Comparison of ENCODE assay signal across 8 mouse cellular contexts in the genomic region with DNA sequence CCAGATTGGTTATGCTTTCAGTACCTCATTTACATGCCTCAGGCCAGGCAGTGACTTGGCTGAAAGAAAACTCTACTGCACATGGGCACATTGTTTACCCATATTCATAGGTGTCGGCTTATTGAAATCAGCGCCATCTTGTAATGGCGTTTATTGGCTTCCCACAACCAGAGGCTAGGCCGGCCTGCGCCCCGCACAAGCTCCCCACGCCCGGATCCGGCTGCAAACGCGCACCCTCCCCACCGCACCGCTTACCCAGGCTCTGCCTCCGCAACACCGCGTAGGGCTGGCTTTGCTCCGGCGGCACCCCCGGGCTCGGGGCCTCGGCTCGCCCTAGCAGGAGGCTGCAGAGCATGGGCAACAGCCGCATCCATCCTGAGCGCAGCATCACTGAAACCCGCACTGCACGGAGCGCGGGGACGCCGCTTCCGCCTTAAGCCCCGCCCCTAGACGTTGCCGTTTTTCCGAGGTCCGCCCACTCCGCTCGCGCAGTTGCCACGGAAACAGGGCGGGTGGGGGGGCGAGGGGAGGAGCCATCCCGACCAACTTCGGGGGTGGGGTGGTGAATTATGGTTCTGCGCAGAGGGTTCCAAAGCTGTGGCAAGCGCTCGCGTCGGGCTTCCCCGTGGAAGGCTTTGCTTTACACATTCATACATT. TPM values are rescaled to one million over a fixed set of nuclear protein-coding genes. Genes with fewer than 3 reads are reported as not detected.
A peak's percentile ranks its signal among the peaks of the same experiment; 100 is the strongest.
DNase-seq lines count a peak whose midpoint lies in the region; ATAC-seq and TF ChIP-seq lines count a peak whose summit lies in the region.

No protein-coding gene starts in this region.

- peak; percentile 99 for ATAC-seq in CD4-positive, CD25-positive, alpha-beta regulatory T cell, adult 4 months
- peak; percentile 83 for ATAC-seq in heart, embryonic 15.5 days (replicated peaks; ENCODE audit: insufficient number of reproducible peaks, insufficient read depth, low FRiP score, low read depth)
- peak; percentile 86 for ATAC-seq in liver, embryonic 16.5 days (ENCODE audit: low read depth)
- ATAC-seq in neural tube, embryonic 12.5 days (ENCODE audit: low FRiP score, low read depth) = peak; percentile 93
- peak; percentile 91 for ATAC-seq in stomach, postnatal 0 days (ENCODE audit: low FRiP score, low TSS enrichment)

- no peak for TF ChIP-seq CTCF in stomach, postnatal 0 days (IDR thresholded peaks at IDR 0.05; ENCODE audit: low read depth)

- H3K36me3 ChIP-seq in forebrain, embryonic 10.5 days (replicated peaks) = peaks cover 53% of the 10 kb centered on the region
- no peaks in the 10 kb centered on the region for H3K36me3 ChIP-seq in heart, embryonic 15.5 days
- no peaks in the 10 kb centered on the region for H3K36me3 ChIP-seq in liver, embryonic 16.5 days (ENCODE audit: control insufficient read depth, insufficient read depth)
- H3K36me3 ChIP-seq in neural tube, embryonic 12.5 days = peaks cover 13% of the 10 kb centered on the region
- H3K36me3 ChIP-seq in stomach, postnatal 0 days (ENCODE audit: control insufficient read depth, insufficient read depth, low read length) = peaks cover 3% of the 10 kb centered on the region; the same call in 1 of the 2 replicates

- WGBS in forebrain, embryonic 10.5 days = 1% methylated on average over 50 of the region's 50 CpGs
- WGBS in heart, embryonic 15.5 days = under 1% methylated on average over 49 of the region's 50 CpGs
- WGBS in liver, embryonic 16.5 days (ENCODE audit: insufficient replicate concordance) = under 1% methylated on average over 50 of the region's 50 CpGs
- WGBS in neural tube, embryonic 12.5 days = under 1% methylated on average over 50 of the region's 50 CpGs
- WGBS in stomach, postnatal 0 days = under 1% methylated on average over 50 of the region's 50 CpGs

- DNase-seq in c-Kit-negative CD71-positive TER-119-positive erythroid progenitor cells, embryonic 14.5 days (ENCODE audit: low read depth, low spot score) = peak; percentile 56
- DNase-seq in forebrain, embryonic 10.5 days (ENCODE audit: extremely low spot score, low spot score) = peak; percentile 91
- DNase-seq in kidney, postnatal 25 days = peak; percentile 88 to 91
- DNase-seq in stomach, postnatal 0 days (ENCODE audit: low spot score) = peak; percentile 89

- TF ChIP-seq EP300 in stomach, postnatal 0 days (optimal IDR thresholded peaks at IDR 0.05) = no peak

- no peaks in the 10 kb centered on the region for H3K27me3 ChIP-seq in forebrain, embryonic 10.5 days (ENCODE audit: poor library complexity, severe bottlenecking)
- H3K27me3 ChIP-seq in heart, embryonic 15.5 days = no peaks in the 10 kb centered on the region
- no peaks in the 10 kb centered on the region for H3K27me3 ChIP-seq in liver, embryonic 16.5 days (ENCODE audit: control insufficient read depth, insufficient read depth, low read depth, low read length)
- H3K27me3 ChIP-seq in neural tube, embryonic 12.5 days (replicated peaks) = no peaks in the 10 kb centered on the region
- no peaks in the 10 kb centered on the region for H3K27me3 ChIP-seq in stomach, postnatal 0 days (ENCODE audit: control insufficient read depth, insufficient read depth, low read length)

- H3K9ac ChIP-seq in heart, embryonic 15.5 days = peak overlapping the region; percentile 80
- H3K9ac ChIP-seq in liver, embryonic 16.5 days (ENCODE audit: low read depth, low read length) = peak overlapping the region; percentile 75
- H3K9ac ChIP-seq in neural tube, embryonic 12.5 days = peak overlapping the region; percentile 84
- H3K9ac ChIP-seq in stomach, postnatal 0 days (ENCODE audit: low read length) = peak overlapping the region; percentile 95

- peak overlapping the region; percentile 96 for H3K27ac ChIP-seq in forebrain, embryonic 10.5 days
- H3K27ac ChIP-seq in heart, embryonic 15.5 days = peak overlapping the region; percentile 79
- H3K27ac ChIP-seq in liver, embryonic 16.5 days (ENCODE audit: low read length) = peak overlapping the region; percentile 54; the same call in 1 of the 2 replicates
- H3K27ac ChIP-seq in neural tube, embryonic 12.5 days = peak overlapping the region; percentile 85
- H3K27ac ChIP-seq in stomach, postnatal 0 days (replicated peaks) = peak overlapping the region; percentile 93

- H3K9me3 ChIP-seq in forebrain, embryonic 10.5 days = no peaks in the 10 kb centered on the region
- no peaks in the 10 kb centered on the region for H3K9me3 ChIP-seq in heart, embryonic 15.5 days (replicated peaks)
- no peaks in the 10 kb centered on the region for H3K9me3 ChIP-seq in liver, embryonic 16.5 days (replicated peaks; ENCODE audit: control insufficient read depth, low read length)
- H3K9me3 ChIP-seq in neural tube, embryonic 12.5 days = no peaks in the 10 kb centered on the region
- H3K9me3 ChIP-seq in stomach, postnatal 0 days (ENCODE audit: control insufficient read depth, low read length) = no peaks in the 10 kb centered on the region

- peaks cover 43% of the 10 kb centered on the region for H3K4me1 ChIP-seq in forebrain, embryonic 10.5 days
- 0 out of 2 replicates have a peak, but pooled peaks cover 4% of the 10 kb centered on the region for H3K4me1 ChIP-seq in heart, embryonic 15.5 days (replicated peaks)
- peaks cover 13% of the 10 kb centered on the region for H3K4me1 ChIP-seq in liver, embryonic 16.5 days (ENCODE audit: control insufficient read depth, low read depth, low read length)
- H3K4me1 ChIP-seq in neural tube, embryonic 12.5 days = peaks cover 26% of the 10 kb centered on the region
- no peaks in the 10 kb centered on the region for H3K4me1 ChIP-seq in stomach, postnatal 0 days (replicated peaks; ENCODE audit: control insufficient read depth, insufficient read depth)

- H3K4me2 ChIP-seq in heart, embryonic 15.5 days = peak overlapping the region; percentile 71
- H3K4me2 ChIP-seq in liver, embryonic 16.5 days (ENCODE audit: low read depth, low read length) = peak overlapping the region; percentile 82
- peak overlapping the region; percentile 67 for H3K4me2 ChIP-seq in neural tube, embryonic 12.5 days (replicated peaks)
- peak overlapping the region; percentile 70 for H3K4me2 ChIP-seq in stomach, postnatal 0 days (replicated peaks; ENCODE audit: low read depth)

- peak overlapping the region; percentile 94 for H3K4me3 ChIP-seq in forebrain, embryonic 10.5 days
- H3K4me3 ChIP-seq in heart, embryonic 15.5 days = peak overlapping the region; percentile 86
- H3K4me3 ChIP-seq in liver, embryonic 16.5 days (ENCODE audit: low read depth, low read length) = peak overlapping the region; percentile 88
- peak overlapping the region; percentile 89 for H3K4me3 ChIP-seq in neural tube, embryonic 12.5 days
- peak overlapping the region; percentile 84 for H3K4me3 ChIP-seq in stomach, postnatal 0 days (ENCODE audit: low read depth, low read length)

RNA-seq across cellular contexts. Expression of gene 1500011B03Rik, which starts 9.6 kb away (rescaled TPM):
- 10 to 100 TPM; 51.9 to 57.3 TPM for polyA plus RNA-seq in CD4-positive, CD25-positive, alpha-beta regulatory T cell, adult 4 months (2017; shearing (Covaris generic))
- 118 and 119 TPM in 2 replicates for polyA plus RNA-seq in forebrain, embryonic 10.5 days (2016; fragmentation: Nextera tagmentation; extraction: Ambion mirVana)
- 39.0 and 52.9 TPM in 2 replicates for polyA plus RNA-seq in heart, embryonic 15.5 days (2015; fragmentation: Nextera tagmentation; extraction: Ambion mirVana)
- 19.4 and 22.7 TPM in 2 replicates for polyA plus RNA-seq in liver, embryonic 16.5 days (2015; fragmentation: Nextera tagmentation; extraction: Ambion mirVana)
- 190 and 192 TPM in 2 replicates for polyA plus RNA-seq in neural tube, embryonic 12.5 days (2016; fragmentation: Nextera tagmentation; extraction: Ambion mirVana)
- polyA plus RNA-seq in stomach, postnatal 0 days (2015; fragmentation: Nextera tagmentation; extraction: Ambion mirVana) = 110 and 118 TPM in 2 replicates

RNA-seq across cellular contexts. Expression of gene Git2, which starts 38.3 kb away (rescaled TPM):
- polyA plus RNA-seq in CD4-positive, CD25-positive, alpha-beta regulatory T cell, adult 4 months (2017; shearing (Covaris generic)) = 100 to 1,000 TPM; 147 to 207 TPM
- polyA plus RNA-seq in forebrain, embryonic 10.5 days (2016; fragmentation: Nextera tagmentation; extraction: Ambion mirVana) = 33.1 and 34.2 TPM in 2 replicates
- 31.0 and 43.2 TPM in 2 replicates for polyA plus RNA-seq in heart, embryonic 15.5 days (2015; fragmentation: Nextera tagmentation; extraction: Ambion mirVana)
- 15.4 and 16.1 TPM in 2 replicates for polyA plus RNA-seq in liver, embryonic 16.5 days (2015; fragmentation: Nextera tagmentation; extraction: Ambion mirVana)
- 53.9 and 57.2 TPM in 2 replicates for polyA plus RNA-seq in neural tube, embryonic 12.5 days (2016; fragmentation: Nextera tagmentation; extraction: Ambion mirVana)
- polyA plus RNA-seq in stomach, postnatal 0 days (2015; fragmentation: Nextera tagmentation; extraction: Ambion mirVana) = 14.2 and 16.1 TPM in 2 replicates

RNA-seq across cellular contexts. Expression of gene Ankrd13a, which starts 39.2 kb away (rescaled TPM):
- 10 to 100 TPM; 13.9 to 23.3 TPM for polyA plus RNA-seq in CD4-positive, CD25-positive, alpha-beta regulatory T cell, adult 4 months (2017; shearing (Covaris generic))
- 38.3 and 39.5 TPM in 2 replicates for polyA plus RNA-seq in forebrain, embryonic 10.5 days (2016; fragmentation: Nextera tagmentation; extraction: Ambion mirVana)
- polyA plus RNA-seq in heart, embryonic 15.5 days (2015; fragmentation: Nextera tagmentation; extraction: Ambion mirVana) = 28.3 and 42.0 TPM in 2 replicates
- 10.0 and 11.8 TPM in 2 replicates for polyA plus RNA-seq in liver, embryonic 16.5 days (2015; fragmentation: Nextera tagmentation; extraction: Ambion mirVana)
- polyA plus RNA-seq in neural tube, embryonic 12.5 days (2016; fragmentation: Nextera tagmentation; extraction: Ambion mirVana) = 76.4 and 89.3 TPM in 2 replicates
- polyA plus RNA-seq in stomach, postnatal 0 days (2015; fragmentation: Nextera tagmentation; extraction: Ambion mirVana) = 36.4 and 41.7 TPM in 2 replicates

RNA-seq across cellular contexts. Expression of gene 4930519G04Rik, which starts 39.8 kb away (rescaled TPM):
- polyA plus RNA-seq in CD4-positive, CD25-positive, alpha-beta regulatory T cell, adult 4 months (2017; shearing (Covaris generic)) = not detected
- not detected in 2 replicates for polyA plus RNA-seq in forebrain, embryonic 10.5 days (2016; fragmentation: Nextera tagmentation; extraction: Ambion mirVana)
- polyA plus RNA-seq in heart, embryonic 15.5 days (2015; fragmentation: Nextera tagmentation; extraction: Ambion mirVana) = not detected in 2 replicates
- not detected in 2 replicates for polyA plus RNA-seq in liver, embryonic 16.5 days (2015; fragmentation: Nextera tagmentation; extraction: Ambion mirVana)
- not detected in 2 replicates for polyA plus RNA-seq in neural tube, embryonic 12.5 days (2016; fragmentation: Nextera tagmentation; extraction: Ambion mirVana)
- 0.05 TPM in 1 of 2 replicates, not detected in the other for polyA plus RNA-seq in stomach, postnatal 0 days (2015; fragmentation: Nextera tagmentation; extraction: Ambion mirVana)

RNA-seq across cellular contexts. Expression of gene Gm9936, which starts 44.8 kb away (rescaled TPM):
- polyA plus RNA-seq in CD4-positive, CD25-positive, alpha-beta regulatory T cell, adult 4 months (2017; shearing (Covaris generic)) = not detected
- polyA plus RNA-seq in forebrain, embryonic 10.5 days (2016; fragmentation: Nextera tagmentation; extraction: Ambion mirVana) = 0.14 and 0.15 TPM in 2 replicates
- polyA plus RNA-seq in heart, embryonic 15.5 days (2015; fragmentation: Nextera tagmentation; extraction: Ambion mirVana) = not detected in 2 replicates
- 0.02 TPM in 1 of 2 replicates, not detected in the other for polyA plus RNA-seq in liver, embryonic 16.5 days (2015; fragmentation: Nextera tagmentation; extraction: Ambion mirVana)
- polyA plus RNA-seq in neural tube, embryonic 12.5 days (2016; fragmentation: Nextera tagmentation; extraction: Ambion mirVana) = 0.45 and 0.71 TPM in 2 replicates
- 0.06 and 0.15 TPM in 2 replicates for polyA plus RNA-seq in stomach, postnatal 0 days (2015; fragmentation: Nextera tagmentation; extraction: Ambion mirVana)

Comparison
In these comparisons a context has a peak if more than half of its experiments do, and no peak if none do; other contexts are left out.
1. Peak in every context shown above with its lines: DNase-seq, ATAC-seq, H3K4me3 ChIP-seq and H3K27ac ChIP-seq.